Mouse (Mus musculus): ENCODE results near the gene Il18bp.
A peak's percentile ranks its signal among the peaks of the same experiment; 100 is the strongest.
"Not testable (repeated sequence)": the region's sequence is repeated elsewhere in the genome, so short reads cannot be mapped to it uniquely, and the experiment has no call there.

The Il18bp gene

GRCm38 (mm10) chr7:102018590-102018989 is at the start of gene Il18bp:
TSS of gene Il18bp (minus strand) at chr7:102018690.
- no peak for DNase-seq (ENCODE audit: low spot score in 2 of 2)

DNA sequence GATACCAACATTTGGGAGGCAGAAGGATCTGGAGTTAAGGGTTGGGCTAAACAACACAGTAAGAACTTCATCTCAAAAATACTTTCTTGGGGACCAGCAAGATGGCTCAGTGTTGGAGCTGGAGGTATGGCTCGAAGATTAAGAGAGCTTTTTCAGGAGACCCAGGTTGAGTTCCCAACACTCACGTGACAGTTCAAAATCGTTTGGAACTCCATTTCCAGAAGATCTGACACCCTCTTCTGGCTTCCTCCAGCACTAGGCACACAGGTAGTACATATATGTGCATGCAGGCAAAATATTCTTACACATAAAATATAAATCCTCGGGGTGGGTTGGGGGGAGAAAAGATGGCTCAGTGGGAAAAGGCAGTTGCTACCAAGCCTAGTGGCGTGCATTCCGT is 47.9 kb upstream of the Il18bp start:
- no peak for DNase-seq (ENCODE audit: low spot score in 2 of 2)

- DNase-seq (ENCODE audit: low spot score in 2 of 2) = peak; percentile 77 to 89
Measured at GRCm38 (mm10) chr7:102065046-102065891, 46.8 kb upstream of the Il18bp start, which contains the start of the genes Rnf121, Xndc1 and Xntrpc. TSS of gene Rnf121 (minus strand) at chr7:102065469. TSS of gene Xndc1 (plus strand) at chr7:102065511. TSS of gene Xntrpc (plus strand) at chr7:102065713.

DNA sequence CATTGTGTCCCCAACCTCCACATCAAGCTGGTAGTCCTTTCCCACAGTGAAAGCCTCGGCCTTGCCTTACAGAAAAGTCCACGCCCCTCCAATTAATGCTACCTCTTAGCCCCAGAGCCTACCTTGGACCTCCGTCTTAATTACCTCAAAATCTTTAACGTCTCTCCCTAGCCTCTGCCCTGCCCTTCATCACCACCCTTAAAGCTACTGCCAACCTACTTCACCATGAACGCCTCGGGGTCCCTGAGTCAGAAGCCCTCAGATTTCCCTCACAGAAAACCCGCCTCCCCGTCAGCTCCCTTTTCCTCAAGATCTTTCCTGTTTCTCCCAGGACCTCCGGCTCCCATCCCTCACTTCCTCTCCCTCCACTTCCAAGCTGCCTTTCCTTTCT is 46.2 kb upstream of the Il18bp start:
- no peak for DNase-seq (ENCODE audit: low spot score in 2 of 2)

GRCm38 (mm10) chr7:102063891-102064290 is 45.4 kb upstream of the Il18bp start:
- DNase-seq (ENCODE audit: low spot score in 2 of 2) = no peak

DNA sequence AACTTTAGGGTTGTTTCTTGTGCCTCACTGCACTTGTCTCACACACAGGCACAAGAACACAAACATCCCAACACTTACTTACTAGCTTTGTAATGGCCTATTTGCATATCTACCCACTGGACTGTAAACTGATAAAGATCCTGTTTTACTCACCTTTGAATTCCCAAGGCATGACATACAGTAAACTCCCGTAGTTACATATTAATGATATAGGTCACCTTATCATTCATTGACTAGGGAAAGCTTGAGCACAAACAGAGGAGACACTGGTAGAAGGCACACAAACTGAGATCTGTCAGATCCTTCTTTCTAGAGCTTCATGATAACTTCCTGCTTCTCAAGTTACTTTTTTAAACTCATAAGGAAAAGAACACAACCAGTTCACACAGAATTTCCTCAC is 43.7 kb upstream of the Il18bp start:
- no peak for DNase-seq (ENCODE audit: low spot score in 2 of 2)

DNA sequence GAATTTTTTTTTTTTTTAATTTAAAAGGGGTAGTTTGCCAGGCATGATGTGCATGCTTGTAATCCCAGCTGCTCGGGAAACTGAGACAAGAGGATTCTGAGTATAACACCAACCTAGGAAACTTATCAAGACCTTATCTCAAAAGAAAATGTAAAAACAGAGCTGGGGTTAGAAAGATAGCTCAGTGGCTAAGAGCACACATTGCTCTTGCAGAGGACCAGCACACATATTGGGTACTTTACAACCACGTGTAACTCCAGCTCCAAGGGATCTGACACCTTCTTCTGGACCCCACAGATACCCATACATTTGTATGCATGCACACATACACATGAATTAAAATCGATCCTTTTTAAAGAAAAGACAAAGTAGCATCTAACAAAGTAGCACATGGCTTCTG is 42.9 kb upstream of the Il18bp start:
- no peak for DNase-seq (ENCODE audit: low spot score in 2 of 2)

GRCm38 (mm10) chr7:102048524-102048923 is 30.0 kb upstream of the Il18bp start:
- DNase-seq (ENCODE audit: low spot score in 2 of 2) = not testable (repeated sequence)

DNA sequence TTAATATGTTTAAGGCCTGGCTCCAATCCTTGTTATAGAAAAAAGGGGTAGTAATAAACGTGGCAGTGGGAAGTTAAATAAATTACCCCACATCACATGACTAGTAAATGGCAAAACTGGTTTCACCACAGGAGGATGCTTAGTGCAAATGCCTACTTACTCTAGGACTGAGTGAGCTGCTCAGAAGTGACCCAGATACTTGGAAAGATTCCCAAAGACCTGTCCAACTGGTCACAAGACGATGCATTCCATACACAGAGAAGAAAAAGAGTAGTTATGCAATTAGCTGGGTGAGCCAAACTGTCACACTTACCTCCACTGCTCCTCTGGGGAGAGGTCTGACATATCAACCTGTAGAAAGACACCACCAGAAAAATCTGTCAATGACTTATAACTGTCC is 23.8 kb upstream of the Il18bp start:
- no peak for DNase-seq (ENCODE audit: low spot score in 2 of 2)

- no peak for DNase-seq (ENCODE audit: low spot score in 2 of 2)
Measured at GRCm38 (mm10) chr7:102037318-102037717, 18.8 kb upstream of the Il18bp start.

GRCm38 (mm10) chr7:102035534-102035933 is 17.0 kb upstream of the Il18bp start:
- no peak for DNase-seq (ENCODE audit: low spot score in 2 of 2)

- no peak for DNase-seq (ENCODE audit: low spot score in 2 of 2)
Measured at GRCm38 (mm10) chr7:102034904-102035303, 16.4 kb upstream of the Il18bp start.

DNA sequence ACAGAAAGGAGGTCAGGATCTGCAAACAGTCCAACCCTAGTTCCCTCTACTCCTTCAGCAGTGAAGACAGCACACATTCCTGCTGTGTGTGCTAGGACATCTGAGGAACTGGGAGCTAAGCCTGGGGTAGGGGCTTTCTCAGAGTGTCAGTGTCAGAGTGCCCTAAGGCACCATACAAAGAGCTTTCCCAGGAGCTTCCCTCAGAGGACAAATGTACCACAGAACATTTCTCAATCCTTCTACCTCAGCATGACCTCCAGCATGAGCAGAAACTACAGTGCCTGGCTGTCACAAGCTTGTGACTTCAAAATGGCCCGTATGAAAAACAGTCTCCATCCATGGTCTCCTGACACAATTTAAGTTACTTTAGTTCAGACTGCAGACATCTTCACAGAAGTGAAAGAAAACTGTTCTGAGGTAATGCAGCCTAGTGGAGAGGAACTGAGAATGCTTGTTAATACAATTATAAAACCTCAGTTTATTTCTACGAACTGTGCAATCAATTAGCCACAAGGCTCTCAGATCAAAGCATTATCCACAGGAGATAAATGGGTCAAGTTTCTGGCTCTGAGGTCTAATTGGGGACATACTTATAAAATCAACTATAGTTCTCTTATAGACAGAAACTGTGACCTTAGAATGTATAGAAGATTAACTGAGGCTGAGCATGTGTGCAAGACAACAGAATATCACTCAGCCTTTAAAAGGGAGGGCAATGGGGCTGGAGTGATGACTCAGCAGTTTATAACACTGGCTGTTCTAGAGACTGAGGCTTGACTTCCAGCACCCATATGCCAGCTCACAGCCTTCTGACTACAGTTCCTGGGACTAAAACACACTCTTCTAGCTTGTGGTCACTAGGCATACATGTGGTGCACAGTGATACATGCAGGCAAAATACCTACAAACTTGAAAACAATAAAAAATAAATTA is 7.0 kb upstream of the Il18bp start:
- DNase-seq (ENCODE audit: low spot score in 2 of 2) = no peak

DNA sequence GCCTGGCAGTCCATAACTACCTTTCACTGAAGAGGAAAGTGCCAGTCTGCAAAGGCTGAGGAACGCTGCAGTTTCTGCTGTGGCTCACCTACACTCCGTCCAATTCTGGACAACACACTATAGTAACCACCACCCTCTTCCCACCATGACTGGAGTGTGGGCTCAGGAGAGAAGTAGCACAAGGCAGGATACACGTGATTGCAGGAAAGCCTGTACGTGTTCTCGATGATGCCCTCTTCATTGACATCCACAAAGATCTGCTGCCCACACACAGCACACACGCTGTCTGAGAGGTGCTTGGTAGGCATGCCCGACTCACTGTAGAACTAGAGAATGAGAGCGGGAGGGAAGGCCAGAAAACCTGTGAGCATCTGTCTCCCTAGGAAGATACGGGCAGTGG is 5.3 kb upstream of the Il18bp start:
- no peak for DNase-seq (ENCODE audit: low spot score in 2 of 2)

DNA sequence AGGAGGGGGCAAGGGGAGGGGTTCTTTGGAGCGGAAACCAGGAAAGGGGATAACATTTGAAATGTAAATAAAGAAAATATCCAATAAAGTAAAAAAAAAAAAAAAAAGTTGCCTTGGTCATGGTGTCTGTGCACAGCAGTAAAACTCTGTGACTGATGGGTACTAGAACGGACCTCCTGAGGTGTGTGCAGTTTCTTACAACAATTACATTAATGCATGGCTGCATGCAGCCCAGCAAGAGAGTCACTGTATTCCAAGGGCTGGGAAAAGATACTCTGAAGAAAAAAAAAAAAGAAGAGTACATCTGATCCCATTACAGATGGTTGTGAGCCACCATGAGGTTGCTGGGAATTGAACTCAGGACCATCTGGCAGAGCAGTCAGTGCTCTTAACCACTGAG is 2.4 kb upstream of the Il18bp start:
- not testable (repeated sequence) for DNase-seq (ENCODE audit: low spot score in 2 of 2)

DNA sequence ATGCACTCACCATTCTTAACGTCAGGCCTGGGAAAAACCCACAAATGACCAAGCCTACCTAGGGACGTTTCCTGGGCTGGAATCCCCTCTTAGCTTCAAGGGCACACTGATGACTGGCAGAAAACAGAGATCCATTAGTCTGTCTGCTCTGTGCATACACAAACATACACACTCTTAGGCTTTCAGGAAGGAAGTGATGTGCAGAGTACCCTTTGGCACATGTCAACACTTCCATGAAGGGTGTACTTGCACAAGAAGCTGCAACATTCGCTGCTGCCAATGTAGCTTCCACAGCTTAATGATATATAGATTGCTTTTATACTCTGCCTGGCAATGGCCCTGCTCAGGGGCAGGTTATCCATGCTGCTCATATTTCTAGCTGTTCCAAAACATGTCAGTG is 872 bp upstream of the Il18bp start:
- no peak for DNase-seq (ENCODE audit: low spot score in 2 of 2)

DNA sequence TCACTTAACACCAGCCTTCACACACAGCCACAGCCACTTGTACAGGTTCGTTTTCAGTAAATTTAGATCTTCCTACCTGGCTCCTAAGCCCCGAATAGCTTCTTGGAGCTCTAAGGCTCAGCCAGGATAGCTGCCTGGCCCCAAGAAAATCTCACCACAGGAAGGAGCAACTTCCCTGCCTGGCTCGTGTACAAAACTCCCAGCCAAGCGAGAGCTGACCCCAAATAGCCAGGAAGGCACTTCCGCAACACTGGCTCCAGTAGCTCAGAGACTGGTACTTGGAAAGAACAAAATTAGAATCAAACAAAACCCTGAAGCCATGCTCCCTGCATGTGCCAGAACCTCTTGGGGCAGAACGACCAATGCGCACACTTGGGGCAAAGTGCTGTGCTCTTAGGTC is 456 bp downstream of the Il18bp start:
- DNase-seq (ENCODE audit: low spot score in 2 of 2) = no peak

DNA sequence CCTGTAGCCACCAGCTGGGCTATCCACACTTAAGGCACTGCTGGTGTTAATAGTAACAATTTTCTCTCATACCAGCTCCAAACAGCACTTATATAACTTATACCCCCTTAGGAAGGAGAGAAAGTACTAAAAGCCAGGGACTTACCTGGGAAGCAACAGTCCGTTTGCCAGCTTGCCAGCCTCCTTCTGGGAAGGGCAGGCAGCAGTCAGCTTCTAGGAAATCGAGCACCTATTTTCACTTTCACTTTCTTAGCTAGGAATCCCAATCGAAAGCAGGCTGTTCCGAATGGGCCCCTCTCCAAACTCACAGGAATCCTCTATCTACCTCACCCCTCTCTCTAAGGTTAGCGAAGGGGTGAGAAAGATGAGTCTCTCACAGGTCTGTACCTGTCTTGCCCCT is 1.0 kb downstream of the Il18bp start:
- DNase-seq (ENCODE audit: low spot score in 2 of 2) = no peak

GRCm38 (mm10) chr7:102016936-102017335 is 1.6 kb downstream of the Il18bp start:
- DNase-seq (ENCODE audit: low spot score in 2 of 2) = no peak

DNA sequence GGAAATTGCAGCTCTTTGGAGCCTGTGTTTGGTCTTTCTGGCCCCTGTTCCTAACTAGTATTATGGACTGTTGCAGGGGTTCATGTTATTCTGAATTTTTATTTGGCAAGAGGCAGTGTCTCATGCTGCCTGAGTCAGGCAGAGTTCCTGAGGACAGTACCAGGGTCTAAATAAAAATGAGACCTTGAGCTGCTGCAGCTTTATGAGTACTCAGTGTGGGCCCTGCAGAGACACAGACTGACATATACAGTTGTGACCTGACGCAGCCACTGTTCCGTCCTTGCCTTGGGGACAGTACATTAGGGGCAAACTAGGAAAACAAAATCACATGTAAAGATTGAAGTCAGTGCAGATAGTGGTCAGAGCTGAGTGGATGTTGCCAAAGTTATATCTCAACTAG is 3.5 kb downstream of the Il18bp start:
- no peak for DNase-seq (ENCODE audit: low spot score in 2 of 2)

- DNase-seq (ENCODE audit: low spot score in 2 of 2) = no peak
Measured at GRCm38 (mm10) chr7:102013416-102013815, 5.1 kb downstream of the Il18bp start.

DNA sequence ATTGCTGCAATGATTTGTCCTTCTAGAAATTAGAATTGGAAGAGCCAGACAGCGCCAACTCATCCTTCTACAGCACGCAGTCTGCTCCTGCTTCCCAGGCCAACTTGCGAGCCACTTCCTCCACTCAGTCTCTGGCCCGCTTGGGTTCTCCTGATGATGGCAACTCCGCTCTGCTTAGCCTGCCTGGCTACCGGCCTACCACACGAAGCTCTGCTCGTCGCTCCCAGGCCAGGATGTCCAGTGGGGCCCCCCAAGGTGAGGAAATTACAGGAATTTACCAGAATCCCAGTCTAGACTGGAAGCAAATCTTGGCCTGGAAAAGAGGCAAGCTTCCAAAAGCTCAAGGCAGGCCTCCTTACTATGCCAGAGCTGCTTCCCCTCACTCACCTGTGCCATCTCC is 6.6 kb downstream of the Il18bp start:
- DNase-seq (ENCODE audit: low spot score in 2 of 2) = no peak

DNA sequence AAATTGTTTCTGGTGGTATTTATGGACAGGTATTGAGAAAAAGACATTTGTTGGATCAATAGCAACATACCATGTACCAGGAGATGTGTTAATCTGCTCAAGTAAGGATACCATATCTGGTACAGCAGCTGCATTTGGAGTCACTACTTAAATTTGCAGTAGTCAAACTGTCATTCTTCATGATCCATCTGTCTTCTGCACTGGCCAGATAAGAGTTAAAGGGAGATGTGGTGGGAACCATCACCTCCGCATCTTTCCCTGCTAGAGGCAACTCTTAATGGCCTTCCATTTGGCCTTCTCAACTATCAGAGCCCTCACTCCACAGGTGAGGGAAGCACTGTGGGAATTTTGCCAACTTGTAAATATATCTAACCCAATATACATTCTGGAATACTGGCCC is 12.0 kb downstream of the Il18bp start:
- no peak for DNase-seq (ENCODE audit: low spot score in 2 of 2)

Data from cerebellum, postnatal 4 days (tissue).